Mouse (Mus musculus) megakaryocyte, embryonic 14.5 days (primary cell): ENCODE measurements around the gene Trim45.

Experiments used
- FLI1 ChIP-seq: IDR thresholded peaks from 2 replicates; pipeline ENCODE4 v1.6.1; 2012; ENCODE audit warnings: low read length, inconsistent platforms, mixed read lengths
- GATA1 ChIP-seq: IDR thresholded peaks from 3 replicates; pipeline ENCODE4 v1.6.1; 2012; ENCODE audit warnings: mixed read lengths, low read length, inconsistent platforms, borderline replicate concordance

- no peak for TF ChIP-seq GATA1
- no peak for TF ChIP-seq FLI1
Measured at GRCm38 (mm10) chr3:100910621-100911020, 11.4 kb upstream of the Trim45 start.
